Mouse (Mus musculus): ENCODE results near the gene Atp1b1.

Gene Atp1b1

GRCm38 (mm10) chr1:164467406-164467805 lies 9.3 kb upstream of the Atp1b1 start:
- no peak for DNase-seq (ENCODE audit: low spot score)

GRCm38 (mm10) chr1:164461726-164462125 lies 3.6 kb upstream of the Atp1b1 start:
- no peak for DNase-seq (ENCODE audit: low spot score)

GRCm38 (mm10) chr1:164460921-164461697 lies 3.0 kb upstream of the Atp1b1 start:
- DNase-seq (ENCODE audit: low spot score) = no peak

- DNase-seq (ENCODE audit: low spot score) = no peak
Observed at GRCm38 (mm10) chr1:164459127-164459905, 1.2 kb upstream of the Atp1b1 start.

- peak; percentile 45 for DNase-seq (ENCODE audit: low spot score)
Observed at GRCm38 (mm10) chr1:164458621-164459051, 481 bp upstream of the Atp1b1 start.

GRCm38 (mm10) chr1:164457531-164458244 lies 467 bp downstream of the Atp1b1 start:
- DNase-seq (ENCODE audit: low spot score) = peak; percentile 53

- no peak for DNase-seq (ENCODE audit: low spot score)
Observed at GRCm38 (mm10) chr1:164456731-164457130, 1.4 kb downstream of the Atp1b1 start.

GRCm38 (mm10) chr1:164456065-164456464 lies 2.1 kb downstream of the Atp1b1 start:
- no peak for DNase-seq (ENCODE audit: low spot score)

- DNase-seq (ENCODE audit: low spot score) = no peak
Observed at GRCm38 (mm10) chr1:164455614-164456013, 2.5 kb downstream of the Atp1b1 start.

GRCm38 (mm10) chr1:164454747-164455400 lies 3.3 kb downstream of the Atp1b1 start:
- DNase-seq (ENCODE audit: low spot score) = no peak

GRCm38 (mm10) chr1:164453739-164454138 lies 4.4 kb downstream of the Atp1b1 start:
- DNase-seq (ENCODE audit: low spot score) = no peak

- DNase-seq (ENCODE audit: low spot score) = no peak
Observed at GRCm38 (mm10) chr1:164453146-164453545, 5.0 kb downstream of the Atp1b1 start.

- DNase-seq (ENCODE audit: low spot score) = no peak
Observed at GRCm38 (mm10) chr1:164452580-164452979, 5.6 kb downstream of the Atp1b1 start.

GRCm38 (mm10) chr1:164451346-164451745 lies 6.8 kb downstream of the Atp1b1 start:
- no peak for DNase-seq (ENCODE audit: low spot score)

- DNase-seq (ENCODE audit: low spot score) = no peak
Observed at GRCm38 (mm10) chr1:164450644-164451043, 7.5 kb downstream of the Atp1b1 start.

- no peak for DNase-seq (ENCODE audit: low spot score)
Observed at GRCm38 (mm10) chr1:164450231-164450630, 7.9 kb downstream of the Atp1b1 start.

- DNase-seq (ENCODE audit: low spot score) = no peak
Observed at GRCm38 (mm10) chr1:164449626-164450025, 8.5 kb downstream of the Atp1b1 start.

- no peak for DNase-seq (ENCODE audit: low spot score)
Observed at GRCm38 (mm10) chr1:164447521-164447920, 10.6 kb downstream of the Atp1b1 start.

GRCm38 (mm10) chr1:164446535-164446934 lies 11.6 kb downstream of the Atp1b1 start:
- no peak for DNase-seq (ENCODE audit: low spot score)

- DNase-seq (ENCODE audit: low spot score) = no peak
Observed at GRCm38 (mm10) chr1:164445620-164446162, 12.5 kb downstream of the Atp1b1 start.

GRCm38 (mm10) chr1:164441408-164441974 lies 16.7 kb downstream of the Atp1b1 start:
- DNase-seq (ENCODE audit: low spot score) = no peak
